Mouse (Mus musculus) spleen, adult 2 months (tissue): ENCODE measurements around the gene Tpd52l1.

Source experiments
- CTCF ChIP-seq: fragments of 200-500 bp; IDR thresholded peaks from 2 replicates; pipeline ENCODE4 v1.5.1; 2011; ENCODE audit warnings: mild to moderate bottlenecking, inconsistent platforms; ENCODE audit not compliant: insufficient read depth, insufficient read length, insufficient replicate concordance; ENCODE audit errors: extremely low read depth
- POLR2A ChIP-seq: fragments of 200-500 bp; IDR thresholded peaks from 2 replicates; pipeline ENCODE4 v1.6.1; 2011; ENCODE audit warnings: low read depth, low read length, inconsistent platforms

DNA sequence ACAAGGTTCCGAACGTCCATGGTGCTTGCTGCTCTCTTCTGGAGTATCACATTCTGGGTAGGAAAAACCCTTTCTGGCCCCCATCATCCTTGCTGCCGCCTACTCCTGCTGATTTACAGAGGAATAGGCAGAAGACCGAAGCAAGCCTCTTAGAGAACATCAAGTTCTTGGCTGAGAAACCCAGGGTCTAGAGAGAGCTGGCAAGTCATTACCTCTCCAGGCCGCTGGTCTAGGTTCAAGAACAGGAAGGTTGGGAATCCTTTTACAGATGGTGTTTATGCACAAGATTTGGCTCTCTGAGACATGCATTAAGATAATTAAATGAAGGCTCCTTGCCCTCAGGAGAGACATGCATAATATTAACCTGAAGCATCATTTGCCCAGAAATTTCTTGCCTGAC is 127.3 kb downstream of the Tpd52l1 start:
- no peak for TF ChIP-seq POLR2A
- TF ChIP-seq CTCF: no peak
